Mouse (Mus musculus) hindbrain, embryonic 10.5 days (tissue): ENCODE data around the gene Evx1. TPM values are rescaled to one million over a fixed set of nuclear protein-coding genes. Genes with fewer than 3 reads are reported as not detected.
A peak's percentile ranks its signal among the peaks of the same experiment; 100 is the strongest.

Experiments used
- DNase-seq: peaks from one replicate; pipeline ENCODE4 v3.0.0-alpha.2; 2017; ENCODE audit warnings: low spot score
- H3K27ac ChIP-seq: fragments of 300-500 bp; sonication (generic); 2 replicates; pipeline ENCODE4 v1.5.1; 2016; ENCODE audit warnings: mild to moderate bottlenecking, moderate library complexity
- H3K27me3 ChIP-seq: fragments of 300-500 bp; sonication (generic); 2 replicates; pipeline ENCODE4 v1.6.1; 2016; ENCODE audit warnings: mild to moderate bottlenecking; ENCODE audit not compliant: poor library complexity, insufficient read depth, severe bottlenecking
- H3K36me3 ChIP-seq: fragments of 300-500 bp; sonication (generic); 2 replicates; pipeline ENCODE4 v1.6.1; 2016; ENCODE audit warnings: mild to moderate bottlenecking, moderate library complexity
- H3K4me1 ChIP-seq: fragments of 300-500 bp; sonication (generic); replicated peaks from 2 replicates; pipeline ENCODE4 v1.6.1; 2016; ENCODE audit warnings: mild to moderate bottlenecking
- H3K4me3 ChIP-seq: fragments of 300-500 bp; sonication (generic); 2 replicates; pipeline ENCODE4 v1.5.1; 2016; ENCODE audit warnings: mild to moderate bottlenecking, moderate library complexity
- H3K9me3 ChIP-seq: fragments of 300-500 bp; sonication (generic); 2 replicates; pipeline ENCODE4 v1.6.1; 2016; ENCODE audit warnings: mild to moderate bottlenecking, moderate library complexity
- WGBS: fragments of 180-500 bp; shearing (Covaris S2); methylation state at CpG from one replicate; pipeline ENCODE4 v1.1.7; 2016; 5-methylcytosine and 5-hydroxymethylcytosine counted together
- polyA plus RNA-seq: library from polyadenylated mRNA; unstranded; fragments of >200 nt; fragmentation: Nextera tagmentation; extraction: Ambion mirVana; gene quantifications from 2 replicates; pipeline ENCODE4 v1.2.1, GENCODE M21; 2016

The Evx1 gene
- polyA plus RNA-seq, 1 experiment from 2014 or later = 4.3 TPM

DNA sequence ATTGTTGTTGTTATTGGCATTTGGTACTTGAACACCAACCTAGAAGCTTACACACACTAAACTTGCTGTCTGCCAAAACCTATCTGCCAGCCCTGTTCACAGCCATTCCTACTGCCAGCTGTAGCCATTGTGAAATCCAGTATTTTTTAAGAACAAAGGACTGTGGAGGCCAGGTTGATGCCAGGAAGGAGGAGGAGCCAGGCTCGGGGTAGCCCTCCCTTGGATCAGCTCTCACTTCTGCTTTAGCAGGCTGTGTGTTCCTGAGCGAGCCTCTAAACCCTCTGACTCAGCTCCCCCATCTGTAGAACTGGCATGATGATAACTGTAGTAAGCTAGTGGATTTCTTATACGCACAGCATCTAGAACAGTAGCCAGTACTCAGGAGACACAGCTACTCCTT is 9.9 kb upstream of the Evx1 start:
- Histone ChIP-seq H3K9me3 (no peaks in the 10 kb centered on the region), H3K27ac (no peak overlapping the region), H3K27me3 (peaks cover 82% of the 10 kb centered on the region), H3K4me3 (no peak overlapping the region), H3K36me3 (no peaks in the 10 kb centered on the region), H3K4me1 (peaks cover 11% of the 10 kb centered on the region)
- WGBS = 63% methylated on average over 3 of the region's 3 CpGs
- no peak for DNase-seq

DNA sequence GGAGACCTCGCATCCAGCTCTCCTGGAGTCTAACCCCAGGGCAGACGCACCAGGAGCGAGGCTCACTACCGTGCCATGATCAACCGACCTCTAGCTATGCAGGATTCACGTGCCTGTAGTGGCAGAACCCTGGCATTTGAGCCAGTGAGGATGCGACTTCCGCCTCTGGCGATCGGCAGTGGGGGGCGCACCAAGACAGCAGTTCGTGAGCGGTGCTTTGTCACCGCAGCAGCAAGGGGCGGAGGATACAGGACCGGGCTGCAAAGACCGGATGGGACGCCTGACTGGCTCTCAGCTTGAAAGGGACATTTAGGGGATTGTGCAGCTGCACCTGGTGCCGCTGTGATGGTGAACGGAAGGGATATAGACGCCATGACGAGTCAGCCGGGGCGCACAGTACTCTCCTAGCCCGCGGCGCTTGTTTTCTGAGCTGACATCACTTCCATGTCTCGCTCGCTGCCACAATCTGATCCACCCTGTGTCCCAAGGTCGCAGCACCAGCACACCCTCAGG is 7.4 kb upstream of the Evx1 start:
- peaks cover 11% of the 10 kb centered on the region for H3K4me1 ChIP-seq
- no peaks in the 10 kb centered on the region for H3K9me3 ChIP-seq
- H3K27ac ChIP-seq = peak overlapping the region; percentile 6; the same call in 1 of the 2 replicates
- DNase-seq = peak; percentile 79
- under 1% methylated on average over 30 of the region's 30 CpGs for WGBS
- H3K36me3 ChIP-seq = no peaks in the 10 kb centered on the region
- peak overlapping the region; percentile 48 for H3K4me3 ChIP-seq
- H3K27me3 ChIP-seq = peaks cover 95% of the 10 kb centered on the region

DNA sequence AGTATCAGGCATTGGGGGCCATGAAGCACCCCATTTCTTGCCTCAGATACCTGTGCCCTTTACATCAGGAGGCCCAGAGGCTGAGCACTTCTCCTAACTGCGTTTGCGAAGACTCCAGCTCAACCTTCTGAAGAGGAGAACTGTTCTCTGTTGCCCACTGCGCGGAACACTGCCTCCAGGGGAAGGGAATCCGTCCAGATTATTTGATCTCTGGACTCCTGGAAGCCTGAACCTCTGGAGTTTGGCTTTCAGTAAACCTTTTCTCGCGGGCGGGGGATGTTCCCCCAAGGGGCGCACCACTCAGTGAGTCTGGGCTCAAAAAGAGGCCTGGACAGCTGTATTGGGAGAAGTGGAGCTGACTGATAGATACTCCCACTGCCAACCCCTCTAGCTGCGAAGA is 3.5 kb upstream of the Evx1 start:
- Histone ChIP-seq H3K27ac (no peak overlapping the region), H3K27me3 (peaks cover 100% of the 10 kb centered on the region), H3K9me3 (no peaks in the 10 kb centered on the region), H3K4me1 (peaks cover 18% of the 10 kb centered on the region), H3K4me3 (peak overlapping the region; percentile 36; the same call in 1 of the 2 replicates), H3K36me3 (no peaks in the 10 kb centered on the region)
- WGBS = 8% methylated on average over 10 of the region's 10 CpGs
- DNase-seq = peak; percentile 25

DNA sequence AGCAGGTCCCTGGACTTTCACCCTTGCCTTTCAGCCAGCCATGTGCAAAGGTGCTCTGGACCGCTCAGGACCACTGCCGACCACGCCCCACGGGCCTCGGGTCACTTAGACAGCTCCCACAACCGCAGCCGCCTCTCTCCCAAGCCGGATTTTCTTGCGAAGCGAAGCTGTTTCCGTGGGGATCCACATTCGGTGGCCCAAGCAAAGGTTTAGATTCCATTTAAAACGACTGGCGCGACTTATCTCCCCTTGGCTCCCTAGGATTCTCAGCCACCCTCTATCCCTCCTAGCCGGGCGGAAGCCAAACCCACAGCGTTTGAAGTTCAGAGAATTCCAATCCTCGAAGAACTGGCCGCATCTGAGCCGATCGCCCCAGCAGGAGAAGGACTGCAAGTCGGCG is 2.9 kb upstream of the Evx1 start:
- H3K9me3 ChIP-seq = no peaks in the 10 kb centered on the region
- peak; percentile 49 for DNase-seq
- peaks cover 100% of the 10 kb centered on the region for H3K27me3 ChIP-seq
- H3K27ac ChIP-seq = no peak overlapping the region; the same call in 1 of the 2 replicates
- H3K36me3 ChIP-seq = no peaks in the 10 kb centered on the region
- peak overlapping the region; percentile 36 for H3K4me3 ChIP-seq
- peaks cover 18% of the 10 kb centered on the region for H3K4me1 ChIP-seq
- WGBS = under 1% methylated on average over 24 of the region's 24 CpGs

DNA sequence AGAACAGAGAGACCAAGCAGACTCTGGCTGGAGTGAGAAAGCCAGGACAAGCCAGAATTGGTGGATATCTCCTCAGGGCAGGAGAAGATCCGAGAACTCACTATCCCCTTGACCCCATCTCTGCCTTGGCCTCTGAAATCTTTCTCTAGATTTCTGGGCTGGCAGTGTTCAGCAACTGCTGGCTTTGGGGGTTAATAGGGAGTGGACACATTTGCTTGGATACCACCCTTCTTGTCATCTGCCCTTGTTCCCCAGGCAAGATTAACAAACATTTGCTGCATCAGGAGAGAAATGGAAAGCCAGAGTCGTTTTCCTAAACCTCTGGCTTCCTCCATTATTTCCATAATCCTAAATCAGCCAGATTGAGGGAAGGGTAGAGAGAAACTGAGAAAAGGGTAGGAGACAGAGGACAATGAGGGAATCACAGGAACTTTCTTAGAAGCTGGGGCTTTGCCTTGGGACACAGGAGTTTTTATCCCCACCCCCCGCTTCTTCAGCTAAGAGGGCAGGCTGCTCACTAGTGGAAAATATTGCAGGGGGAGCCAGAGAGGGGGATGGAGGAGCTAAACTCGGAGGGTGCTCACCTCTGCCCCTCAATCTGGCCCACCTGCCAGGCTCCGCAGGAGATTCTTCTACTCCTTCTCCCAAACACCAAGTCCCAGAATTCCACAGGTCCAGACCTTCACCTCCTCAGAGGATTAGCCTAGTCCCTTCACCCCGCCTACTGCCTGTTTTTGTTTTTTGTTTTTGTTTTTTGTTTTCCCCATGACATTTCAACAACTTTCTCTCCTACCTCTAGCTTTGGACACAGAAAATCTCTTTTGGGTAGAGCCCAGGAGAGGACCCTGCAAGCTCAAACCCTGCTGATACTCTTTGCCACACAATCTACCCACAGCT is 1.4 kb upstream of the Evx1 start:
- Histone ChIP-seq H3K36me3 (no peaks in the 10 kb centered on the region), H3K4me1 (peaks cover 18% of the 10 kb centered on the region), H3K27ac (no peak overlapping the region), H3K27me3 (peaks cover 100% of the 10 kb centered on the region), H3K4me3 (peak overlapping the region; percentile 18; the same call in 1 of the 2 replicates), H3K9me3 (no peaks in the 10 kb centered on the region)
- 1% methylated on average over 6 of the region's 6 CpGs for WGBS
- peak; percentile 28 for DNase-seq

DNA sequence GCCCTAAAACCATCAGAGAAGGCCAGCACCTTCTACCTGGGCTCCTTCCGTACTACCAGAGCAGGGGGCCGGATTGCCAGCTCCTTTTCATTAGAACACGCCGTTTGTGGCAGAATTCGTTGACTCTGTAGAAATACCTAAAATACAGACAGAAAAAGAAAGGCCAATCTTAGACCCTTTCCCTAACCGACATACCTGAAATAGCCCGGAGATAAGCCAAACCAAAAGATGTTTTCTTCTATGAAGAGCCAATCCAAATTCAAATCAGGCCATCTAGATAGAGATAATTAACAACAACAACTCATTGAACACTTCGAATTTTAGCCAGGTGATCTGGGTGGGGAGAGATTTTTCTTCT is 761 bp upstream of the Evx1 start:
- DNase-seq = peak; percentile 33
- H3K27me3 ChIP-seq = peaks cover 100% of the 10 kb centered on the region
- 2% methylated on average over 8 of the region's 8 CpGs for WGBS
- peaks cover 22% of the 10 kb centered on the region for H3K4me1 ChIP-seq
- peak overlapping the region; percentile 18; the same call in 1 of the 2 replicates for H3K4me3 ChIP-seq
- no peak overlapping the region for H3K27ac ChIP-seq
- no peaks in the 10 kb centered on the region for H3K9me3 ChIP-seq
- H3K36me3 ChIP-seq = no peaks in the 10 kb centered on the region

DNA sequence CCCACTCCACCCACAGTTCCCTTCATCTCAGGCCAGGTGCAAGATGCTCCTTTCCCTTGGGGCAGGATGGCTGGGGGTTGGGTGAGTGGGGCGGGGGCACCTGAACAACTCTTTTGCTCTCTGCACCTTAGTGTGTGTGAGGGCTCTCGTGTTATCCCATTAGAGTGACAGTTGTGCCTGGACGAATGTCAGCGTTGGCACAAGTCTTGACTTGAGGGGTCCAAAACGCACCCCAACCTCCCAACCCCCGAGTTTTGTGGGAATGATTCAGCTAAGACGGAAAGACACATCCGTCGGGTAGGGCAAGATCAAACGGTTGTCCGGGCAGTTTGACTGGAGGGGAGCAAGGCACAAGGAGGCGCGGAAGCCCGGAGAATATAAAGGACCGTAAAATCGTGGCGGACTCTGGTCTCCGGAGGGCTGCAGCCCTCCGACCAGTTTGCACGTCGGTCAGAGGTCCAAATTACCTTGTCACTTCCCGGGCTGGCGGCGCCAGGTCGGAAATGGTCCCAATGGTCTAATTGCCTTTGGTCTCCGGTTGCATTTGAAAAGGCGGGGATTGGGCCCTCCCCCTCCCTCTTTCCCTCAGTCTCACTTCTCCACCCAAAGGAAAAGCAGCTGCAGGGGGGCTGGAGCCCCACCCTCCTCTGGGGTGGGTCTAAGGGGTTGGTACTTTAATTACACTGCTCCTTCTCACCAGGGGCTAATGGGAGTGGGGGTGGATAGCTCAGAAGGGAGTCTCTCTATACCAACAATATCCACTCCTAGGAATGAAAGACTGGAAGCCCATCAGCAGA is 1.2 kb downstream of the Evx1 start:
- Histone ChIP-seq H3K27me3 (peaks cover 100% of the 10 kb centered on the region), H3K4me1 (peaks cover 27% of the 10 kb centered on the region), H3K9me3 (no peaks in the 10 kb centered on the region), H3K4me3 (peak overlapping the region; percentile 39), H3K36me3 (no peaks in the 10 kb centered on the region), H3K27ac (peak overlapping the region; percentile 62; the same call in 1 of the 2 replicates)
- WGBS = under 1% methylated on average over 27 of the region's 27 CpGs
- DNase-seq = peak; percentile 40

DNA sequence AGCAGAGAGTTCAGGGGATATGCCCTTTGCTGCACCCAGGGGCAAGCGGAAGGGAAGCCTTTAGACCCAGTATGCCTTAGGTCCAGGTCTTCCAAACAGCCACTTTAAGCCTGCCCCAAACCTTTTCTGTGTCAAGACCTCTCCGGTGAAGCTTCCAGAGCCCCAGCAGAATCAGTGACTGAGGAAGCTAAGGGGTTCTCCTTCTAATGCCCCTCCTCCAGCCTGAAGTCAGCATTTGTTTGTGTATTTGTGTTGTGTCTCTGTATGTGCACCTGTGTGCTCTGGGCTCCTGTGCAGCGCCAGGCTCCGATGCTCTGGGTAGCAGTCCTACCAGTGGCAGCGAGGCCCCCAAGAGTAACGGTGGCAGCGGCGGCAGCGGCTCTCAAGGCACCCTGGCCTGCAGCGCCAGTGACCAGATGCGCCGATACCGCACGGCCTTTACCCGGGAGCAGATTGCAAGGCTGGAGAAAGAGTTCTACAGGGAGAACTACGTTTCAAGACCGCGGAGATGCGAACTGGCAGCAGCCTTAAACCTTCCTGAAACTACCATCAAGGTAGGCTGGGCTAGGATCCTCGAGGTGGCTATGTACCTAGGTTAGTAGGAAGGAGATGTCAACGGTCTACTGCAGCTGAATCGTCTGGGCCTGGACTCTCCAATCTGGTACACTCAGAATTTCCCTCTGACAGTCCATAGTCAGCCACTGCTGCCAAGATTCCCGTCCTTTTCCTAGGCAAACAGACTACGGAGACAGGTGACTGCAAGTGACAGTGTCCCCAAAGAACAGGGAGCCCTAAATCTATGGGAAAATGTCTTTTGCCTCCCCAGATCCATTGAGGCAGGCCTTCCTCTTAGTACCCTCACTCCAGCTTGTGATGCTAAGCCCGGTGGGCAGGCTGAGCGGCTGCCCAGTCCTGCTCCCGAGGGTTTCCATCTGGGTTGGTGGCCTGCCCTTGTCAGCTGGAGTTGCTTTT is 2.4 kb downstream of the Evx1 start:
- Histone ChIP-seq H3K36me3 (no peaks in the 10 kb centered on the region), H3K4me3 (peak overlapping the region; percentile 39), H3K27ac (no peak overlapping the region), H3K27me3 (peaks cover 100% of the 10 kb centered on the region), H3K9me3 (no peaks in the 10 kb centered on the region), H3K4me1 (peaks cover 27% of the 10 kb centered on the region)
- WGBS = 2% methylated on average over 27 of the region's 27 CpGs
- DNase-seq = peak; percentile 50

DNA sequence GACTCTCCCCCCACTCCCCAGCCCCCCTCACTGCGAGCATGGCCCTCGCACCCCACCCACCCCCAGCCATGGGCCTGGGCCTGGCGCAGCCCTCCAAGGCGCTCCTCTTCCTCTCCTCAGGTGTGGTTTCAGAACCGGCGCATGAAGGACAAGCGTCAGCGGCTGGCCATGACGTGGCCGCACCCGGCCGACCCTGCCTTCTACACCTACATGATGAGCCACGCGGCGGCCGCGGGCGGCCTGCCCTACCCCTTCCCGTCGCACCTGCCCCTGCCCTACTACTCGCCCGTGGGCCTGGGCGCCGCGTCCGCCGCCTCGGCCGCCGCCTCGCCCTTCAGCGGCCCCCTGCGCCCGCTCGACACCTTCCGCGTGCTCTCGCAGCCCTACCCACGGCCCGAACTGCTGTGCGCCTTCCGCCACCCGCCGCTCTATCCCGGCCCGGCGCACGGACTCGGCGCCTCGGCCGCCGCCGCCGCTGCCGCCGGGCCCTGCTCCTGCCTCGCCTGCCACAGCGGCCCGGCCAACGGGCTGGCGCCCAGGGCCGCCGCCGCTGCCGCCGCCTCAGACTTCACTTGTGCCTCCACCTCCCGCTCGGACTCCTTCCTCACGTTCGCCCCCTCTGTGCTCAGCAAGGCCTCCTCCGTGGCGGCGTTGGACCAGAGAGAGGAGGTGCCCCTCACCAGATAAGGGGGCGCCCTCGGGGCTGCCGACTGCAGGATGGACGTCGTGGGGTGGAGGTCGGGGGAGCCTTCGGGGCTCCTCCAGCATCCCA is 3.3 kb downstream of the Evx1 start:
- H3K36me3 ChIP-seq = no peaks in the 10 kb centered on the region
- no peaks in the 10 kb centered on the region for H3K9me3 ChIP-seq
- H3K4me3 ChIP-seq = peak overlapping the region; percentile 39
- peaks cover 100% of the 10 kb centered on the region for H3K27me3 ChIP-seq
- 2% methylated on average over 81 of the region's 81 CpGs for WGBS
- H3K4me1 ChIP-seq = peaks cover 27% of the 10 kb centered on the region
- DNase-seq = peak; percentile 44
- peak overlapping the region; percentile 71 for H3K27ac ChIP-seq

DNA sequence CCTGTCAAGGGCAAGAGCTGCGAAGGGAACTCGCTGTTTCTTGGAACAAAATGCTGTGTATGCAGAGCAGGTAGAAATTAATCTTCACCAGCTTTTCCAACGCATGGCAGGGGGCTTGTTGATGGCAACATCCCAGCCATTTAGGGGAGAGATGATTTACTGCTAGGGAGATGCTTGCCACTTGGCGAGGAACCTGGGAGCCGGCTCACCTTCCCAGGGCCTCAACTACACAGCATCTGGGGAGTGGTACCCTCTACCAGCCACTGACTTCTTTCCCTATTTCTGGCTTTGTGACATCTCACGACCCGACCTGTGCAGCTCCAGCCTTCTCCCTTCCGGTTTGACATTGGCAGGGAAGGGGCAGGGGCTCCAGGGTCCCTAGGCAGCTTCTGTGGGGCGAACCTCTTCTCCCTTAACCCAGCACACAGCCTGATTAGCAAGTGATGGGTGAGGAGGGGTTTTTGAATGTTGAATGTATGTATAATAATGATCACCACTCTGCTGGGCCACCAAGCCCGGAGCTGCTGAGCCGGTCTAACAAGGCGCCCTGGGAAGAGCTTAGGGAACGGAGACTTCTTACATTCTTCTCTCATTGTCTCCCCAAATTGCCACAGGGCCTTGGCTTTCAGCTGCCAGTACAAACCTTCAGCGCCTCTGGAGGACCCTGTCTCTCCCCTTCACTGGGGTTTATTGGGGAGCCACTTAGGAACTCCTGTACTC is 4.3 kb downstream of the Evx1 start:
- Histone ChIP-seq H3K27me3 (peaks cover 100% of the 10 kb centered on the region), H3K27ac (no peak overlapping the region), H3K4me3 (peak overlapping the region; percentile 39; the same call in 1 of the 2 replicates), H3K4me1 (peaks cover 30% of the 10 kb centered on the region), H3K9me3 (no peaks in the 10 kb centered on the region), H3K36me3 (no peaks in the 10 kb centered on the region)
- WGBS = 3% methylated on average over 14 of the region's 14 CpGs
- DNase-seq = peak; percentile 39

DNA sequence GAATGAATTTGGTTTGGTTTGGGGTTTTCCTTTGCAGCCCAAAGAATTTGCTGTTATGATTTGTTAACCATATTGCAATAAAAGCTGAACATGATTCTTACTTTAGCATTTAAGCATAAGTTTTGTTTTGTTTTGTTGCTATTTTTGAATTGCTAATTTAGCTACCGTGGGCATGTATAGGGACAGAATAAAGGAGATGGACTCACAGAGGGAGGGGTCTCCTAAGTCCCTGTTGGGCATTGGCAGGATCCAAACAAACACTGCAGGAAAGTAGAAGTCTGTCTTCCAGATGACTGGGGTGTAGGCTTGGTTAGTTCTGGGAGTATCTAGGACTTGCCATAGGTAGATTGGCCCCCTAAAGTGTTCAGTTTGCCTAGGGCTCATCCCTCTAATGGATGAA is 5.0 kb downstream of the Evx1 start:
- peaks cover 100% of the 10 kb centered on the region for H3K27me3 ChIP-seq
- H3K9me3 ChIP-seq = no peaks in the 10 kb centered on the region
- 7% methylated on average over 1 of the region's 1 CpGs for WGBS
- no peak for DNase-seq
- no peak overlapping the region for H3K4me3 ChIP-seq
- no peak overlapping the region for H3K27ac ChIP-seq
- H3K4me1 ChIP-seq = peaks cover 30% of the 10 kb centered on the region
- H3K36me3 ChIP-seq = no peaks in the 10 kb centered on the region
